Mouse (Mus musculus): Measurements from ENCODE around the gene Myo1f. TPM values are rescaled to one million over a fixed set of nuclear protein-coding genes. Genes with fewer than 3 reads are reported as not detected.

The Myo1f gene
- 2.2 and 2.6 TPM in 2 replicates for polyA plus RNA-seq (2015; fragmentation: Nextera tagmentation; extraction: Ambion mirVana)

DNA sequence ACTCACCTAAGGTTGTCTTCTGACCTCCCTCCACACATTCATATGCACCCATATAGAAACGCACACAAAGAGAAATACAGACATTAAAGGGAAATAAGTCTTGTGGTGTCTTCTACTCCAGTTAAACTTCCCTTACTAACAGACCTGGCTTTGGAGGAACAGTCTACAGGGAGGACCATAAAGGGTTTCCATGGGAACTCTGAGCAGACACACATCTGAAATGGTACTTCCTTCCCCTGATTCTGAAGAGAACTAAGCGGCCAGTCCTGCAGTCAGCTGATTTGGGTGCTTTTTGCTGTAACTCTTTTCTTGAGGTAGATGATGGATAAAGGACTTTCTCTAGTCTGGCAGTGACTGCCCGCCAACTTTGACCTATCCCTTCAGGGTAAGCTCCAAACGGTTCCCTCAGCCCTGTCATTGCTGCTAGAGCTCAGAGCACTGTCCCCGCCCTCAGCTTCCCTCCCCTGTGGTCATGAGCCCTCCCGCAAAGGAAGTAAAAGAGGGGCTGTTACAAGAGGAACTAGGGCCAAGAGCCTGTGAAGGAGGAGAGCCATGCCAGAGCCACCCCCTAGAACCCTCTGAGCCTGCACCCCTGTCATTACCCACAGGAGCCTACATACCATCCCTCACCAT, at the start of gene Myo1f:
Gene Myo1f, plus strand, starts transcription at position 485 of the 633 bp plus-strand sequence.

DNA sequence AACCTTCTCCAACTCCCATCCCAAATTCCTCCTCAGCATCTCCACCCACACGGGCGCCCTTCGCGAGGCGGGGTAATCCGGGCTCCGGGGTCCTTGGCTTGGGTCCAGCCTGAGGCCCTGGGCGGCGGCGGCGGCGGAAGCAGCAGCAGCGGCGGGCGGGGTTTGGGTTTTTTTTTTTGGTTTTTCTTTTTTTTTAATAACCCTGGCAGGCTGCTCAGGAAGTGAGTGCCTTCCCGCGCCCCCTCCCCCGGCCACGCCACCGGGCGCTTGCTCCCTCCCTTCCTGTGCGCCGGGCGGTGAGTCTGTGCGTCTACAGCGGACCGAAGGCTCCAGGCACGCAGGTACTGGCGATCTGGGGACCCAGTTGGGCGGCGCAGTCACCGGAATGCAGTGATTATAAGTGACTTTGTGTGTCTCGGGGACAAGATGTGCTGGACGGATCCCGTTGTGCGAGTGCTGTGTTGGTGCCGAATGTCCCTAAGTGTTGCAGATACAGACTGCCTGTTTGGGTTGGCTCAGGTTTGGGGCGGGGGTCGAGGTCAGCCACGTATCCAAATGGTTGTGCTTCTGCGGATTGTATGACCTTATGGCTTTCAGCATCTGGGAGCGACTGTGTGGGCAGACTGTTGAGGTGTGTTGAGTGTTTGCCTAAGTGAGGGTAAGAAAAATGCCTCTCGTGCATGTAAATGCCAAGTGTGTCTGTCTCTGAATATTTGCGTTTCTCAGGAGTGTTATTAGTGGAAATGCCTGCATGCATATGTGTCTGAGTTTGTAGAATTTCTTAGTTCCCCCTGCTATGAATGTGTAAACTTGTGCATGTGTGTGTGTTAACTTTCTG, 31.4 kb upstream of the Myo1f start, which contains the start of gene Adamts10:
Gene Adamts10, plus strand, starts transcription at position 287 of the 838 bp plus-strand sequence.

DNA sequence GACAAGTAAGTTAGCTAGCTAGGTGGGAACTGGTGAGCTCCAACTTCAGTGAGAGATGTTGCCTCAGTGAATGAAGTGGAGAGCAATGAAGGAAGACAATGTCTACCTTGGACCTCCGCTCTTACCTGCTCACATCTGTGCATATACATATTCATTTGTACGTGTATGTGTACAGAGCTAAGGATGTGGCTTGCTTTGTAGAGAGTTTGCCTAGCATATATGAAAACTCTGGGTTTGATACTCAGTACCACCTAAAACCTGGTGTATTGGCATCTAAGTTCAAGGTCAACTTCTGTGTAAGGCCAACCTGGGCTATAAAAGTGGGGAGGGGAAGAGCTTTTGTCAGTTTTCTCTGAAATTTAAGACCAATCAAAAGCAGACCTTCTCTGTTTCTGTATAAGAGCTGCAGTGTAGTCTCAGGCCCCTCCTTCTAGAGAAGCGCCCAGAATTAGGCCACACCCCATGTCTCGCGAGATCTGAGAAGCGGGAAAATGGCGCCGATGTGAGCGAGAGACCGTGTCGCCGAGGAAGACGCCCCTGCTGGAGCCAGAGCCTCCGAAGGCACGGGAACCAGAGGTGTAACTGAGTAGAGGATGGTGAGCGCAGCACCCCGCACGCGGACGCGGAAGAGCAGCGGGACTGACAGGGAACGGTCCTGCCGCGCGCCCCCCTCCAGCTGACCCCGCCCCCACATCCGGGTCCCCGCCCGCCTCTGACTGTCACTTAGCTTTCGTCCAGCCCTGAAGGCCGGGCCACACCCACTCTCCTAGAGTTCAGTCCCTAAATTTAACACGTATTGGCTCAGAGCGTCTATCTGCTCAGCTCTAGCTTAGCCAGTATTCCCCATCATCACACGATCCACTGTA, 73.3 kb downstream of the Myo1f start, which contains the start of gene Zfp414:
Gene Zfp414, plus strand, starts transcription at position 470 of the 866 bp plus-strand sequence.

DNA sequence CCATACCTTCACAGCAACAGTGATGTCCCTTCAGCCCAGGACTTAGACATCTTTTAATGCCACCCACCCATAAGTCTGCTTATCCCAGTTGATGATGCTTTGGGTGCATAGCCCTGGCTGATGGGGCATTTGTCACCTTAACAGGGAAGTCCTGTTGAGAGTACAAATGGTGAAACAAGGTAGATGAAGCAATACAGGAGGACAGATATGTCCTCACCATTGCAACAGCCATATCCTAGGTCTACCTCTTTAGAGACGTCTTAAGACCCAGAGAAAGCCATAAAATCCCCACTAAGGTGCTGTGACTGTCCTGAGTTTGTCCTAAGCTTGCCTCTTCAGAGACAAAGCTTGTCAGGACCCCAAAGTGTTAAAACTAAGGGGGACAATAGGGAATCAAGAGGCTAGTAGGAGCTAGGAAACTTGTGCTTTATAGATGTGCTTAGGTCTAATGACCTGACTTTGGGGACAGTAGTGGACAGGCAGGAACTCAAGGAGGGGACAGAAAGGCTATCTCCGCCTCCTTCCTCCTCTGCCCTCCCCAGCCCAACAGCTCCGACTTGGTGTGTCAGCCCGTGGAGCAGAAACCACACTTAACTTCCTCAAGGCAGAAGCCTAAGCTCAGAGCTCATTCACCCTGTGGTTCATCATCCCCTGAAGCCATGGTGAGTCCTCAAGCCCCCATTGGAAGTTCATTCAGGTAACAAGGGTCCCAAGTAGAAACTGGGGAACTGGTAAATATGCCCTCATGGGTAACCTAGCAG, 82.2 kb downstream of the Myo1f start, which contains the start of gene Pram1:
Gene Pram1, plus strand, starts transcription at position 541 of the 761 bp plus-strand sequence.

Other genes starting within 250 kb of the Myo1f start
- 3.4 and 4.2 TPM in 2 replicates for gene Zfp81, start 196.8 kb upstream of the Myo1f start, polyA plus RNA-seq (2015; fragmentation: Nextera tagmentation; extraction: Ambion mirVana)
- gene Zfp101, start 161.1 kb upstream of the Myo1f start, polyA plus RNA-seq (2015; fragmentation: Nextera tagmentation; extraction: Ambion mirVana): 3.1 and 5.5 TPM in 2 replicates
- gene Actl9, start 122.8 kb upstream of the Myo1f start, polyA plus RNA-seq (2015; fragmentation: Nextera tagmentation; extraction: Ambion mirVana): not detected in 2 replicates
- gene Adamts10, start 31.5 kb upstream of the Myo1f start, polyA plus RNA-seq (2015; fragmentation: Nextera tagmentation; extraction: Ambion mirVana): 19.9 and 20.2 TPM in 2 replicates
- gene Zfp414, start 73.4 kb downstream of the Myo1f start, polyA plus RNA-seq (2015; fragmentation: Nextera tagmentation; extraction: Ambion mirVana): 24.4 and 25.3 TPM in 2 replicates
- 0.26 and 0.29 TPM in 2 replicates for gene Pram1, start 82.3 kb downstream of the Myo1f start, polyA plus RNA-seq (2015; fragmentation: Nextera tagmentation; extraction: Ambion mirVana)
- 96.2 and 131 TPM in 2 replicates for gene Hnrnpm, start 131.2 kb downstream of the Myo1f start, polyA plus RNA-seq (2015; fragmentation: Nextera tagmentation; extraction: Ambion mirVana)
- 75.3 and 77.9 TPM in 2 replicates for gene March2, start 163.0 kb downstream of the Myo1f start, polyA plus RNA-seq (2015; fragmentation: Nextera tagmentation; extraction: Ambion mirVana)
- 235 and 237 TPM in 2 replicates for gene Rab11b, start 204.8 kb downstream of the Myo1f start, polyA plus RNA-seq (2015; fragmentation: Nextera tagmentation; extraction: Ambion mirVana)
- 76.0 and 98.6 TPM in 2 replicates for gene Angptl4, start 226.1 kb downstream of the Myo1f start, polyA plus RNA-seq (2015; fragmentation: Nextera tagmentation; extraction: Ambion mirVana)